Mouse (Mus musculus) stomach, postnatal 0 days (tissue): ENCODE results near the gene Acss1.

ENCODE experiments used
- CTCF ChIP-seq: IDR thresholded peaks from 2 replicates; pipeline ENCODE4 v1.5.1; 2016; ENCODE audit warnings: antibody characterized with exemption, low read depth, mild to moderate bottlenecking, moderate library complexity
- EP300 ChIP-seq: optimal IDR thresholded peaks from 2 replicates; pipeline ENCODE3; 2016; ENCODE audit warnings: antibody characterized with exemption

DNA sequence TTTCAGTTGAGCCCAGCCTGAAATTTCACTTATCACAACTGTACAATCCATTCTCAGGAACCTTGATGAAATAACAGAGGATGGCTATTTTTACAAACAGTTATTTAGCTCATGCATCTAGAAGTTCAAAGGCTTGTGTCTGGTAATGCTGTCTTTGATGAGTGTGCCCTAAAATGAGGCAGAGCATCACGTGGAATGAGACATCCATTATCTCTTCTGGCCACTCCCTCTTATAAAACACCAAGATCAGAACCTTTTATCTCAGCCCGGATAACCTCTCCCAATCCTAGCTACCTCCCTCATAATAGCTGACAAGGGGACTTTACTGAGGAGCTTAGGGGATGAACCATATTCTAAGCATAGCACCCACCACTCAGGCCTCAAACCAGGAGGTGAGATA lies 3.3 kb downstream of the Acss1 start:
- TF ChIP-seq CTCF: no peak
- TF ChIP-seq EP300: no peak
